Mouse (Mus musculus): ENCODE data around the gene Arl15.

DNA sequence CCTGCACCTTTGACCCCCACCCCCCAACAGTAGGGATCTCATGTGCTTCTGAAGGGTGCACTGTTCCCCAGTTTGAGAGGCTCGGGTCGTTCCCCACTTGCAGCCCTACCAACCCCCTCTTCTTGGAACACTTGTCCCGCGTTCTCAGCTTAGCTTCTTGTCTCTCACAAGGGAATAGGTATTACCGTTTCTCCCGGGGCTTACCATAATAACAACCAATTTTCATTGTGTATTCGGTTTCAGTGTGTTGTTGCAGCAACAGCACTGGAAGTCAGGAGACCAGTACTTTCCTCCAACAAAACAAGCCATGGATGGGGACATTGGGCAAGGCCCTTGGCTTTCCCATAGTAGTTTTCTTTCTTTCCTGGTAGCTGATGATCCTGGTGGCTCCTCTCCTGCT is 145.8 kb downstream of the Arl15 start:
- TF ChIP-seq CTCF (IDR thresholded peaks at IDR 0.05; ENCODE audit: control insufficient read depth, insufficient read depth, low read length): no peak
- no peak for TF ChIP-seq POLR2A (IDR thresholded peaks at IDR 0.05; ENCODE audit: borderline replicate concordance, control insufficient read depth, low read depth, low read length)

All from bone marrow, adult 2 months (tissue).